Mouse (Mus musculus) MEL (cell line): ENCODE measurements around the gene Fndc10. TPM values are rescaled to one million over a fixed set of nuclear protein-coding genes. Genes with fewer than 3 reads are reported as not detected.

Experiments used
- DNase-seq: peaks from one replicate; pipeline ENCODE4 v3.0.0; 2011; ENCODE audit warnings: low read depth, low spot score
- H3K27ac ChIP-seq: 2 replicates; pipeline ENCODE4 v1.5.1; 2012; ENCODE audit warnings: low read depth, mild to moderate bottlenecking, control low read depth, low read length, moderate library complexity; ENCODE audit not compliant: control insufficient read depth
- H3K27me3 ChIP-seq, 2 experiments: fragments of 150-350 bp in 1 of 2; sonication (generic) in 1 of 2; 2 replicates each; pipeline ENCODE4 v1.6.1; 2012; ENCODE audit warnings: low read length in 2 of 2, mild to moderate bottlenecking in 2 of 2, improper control_type of control experiment in 1 of 2, moderate library complexity in 1 of 2; ENCODE audit not compliant: insufficient read depth in 2 of 2, control insufficient read depth in 1 of 2
- H3K36me3 ChIP-seq, 2 experiments: 2 replicates each; pipeline ENCODE4 v1.6.1; 2012 to 2014; ENCODE audit warnings: low read length in 2 of 2, improper control_type of control experiment in 1 of 2, inconsistent platforms in 1 of 2, mild to moderate bottlenecking in 1 of 2; ENCODE audit not compliant: insufficient read depth in 2 of 2, control insufficient read depth in 1 of 2
- H3K4me1 ChIP-seq, 2 experiments: fragments of 150-350 bp in 1 of 2; sonication (generic) in 1 of 2; 2 replicates each; pipeline ENCODE4 v1.6.1; 2012; ENCODE audit warnings: low read length in 2 of 2, improper control_type of control experiment in 1 of 2, mild to moderate bottlenecking in 1 of 2; ENCODE audit not compliant: insufficient read depth in 2 of 2, control insufficient read depth in 1 of 2
- H3K4me3 ChIP-seq, 2 experiments: fragments of 150-350 bp in 1 of 2; sonication (generic) in 1 of 2; 2 replicates each; pipeline ENCODE4 v1.5.1; 2012; ENCODE audit warnings: low read depth in 2 of 2, low read length in 2 of 2, mild to moderate bottlenecking in 2 of 2, moderate library complexity in 2 of 2, control low read depth in 1 of 2, improper control_type of control experiment in 1 of 2; ENCODE audit not compliant: control insufficient read depth in 1 of 2, insufficient read depth in 1 of 2
- H3K79me2 ChIP-seq: 2 replicates; pipeline ENCODE4 v1.6.1; 2012; ENCODE audit warnings: mild to moderate bottlenecking, low read length, moderate library complexity; ENCODE audit not compliant: control insufficient read depth, poor library complexity, insufficient read depth
- H3K9ac ChIP-seq: 2 replicates; pipeline ENCODE4 v1.6.1; 2012; ENCODE audit warnings: low read depth, mild to moderate bottlenecking, control low read depth, low read length, moderate library complexity; ENCODE audit not compliant: control insufficient read depth, poor library complexity, severe bottlenecking
- H3K9me3 ChIP-seq: fragments of 150-350 bp; sonication (generic); replicated peaks from 2 replicates; pipeline ENCODE4 v1.6.1; 2012; ENCODE audit warnings: mild to moderate bottlenecking, low read length, improper control_type of control experiment, moderate library complexity; ENCODE audit not compliant: insufficient read depth
- BHLHE40 ChIP-seq: IDR thresholded peaks from 2 replicates; pipeline ENCODE4 v1.6.1; 2012; ENCODE audit warnings: low read depth, mild to moderate bottlenecking, inconsistent platforms, low read length, improper control_type of control experiment, borderline replicate concordance
- CHD1 ChIP-seq: IDR thresholded peaks from 2 replicates; pipeline ENCODE4 v1.6.1; 2012; ENCODE audit warnings: low read depth, mild to moderate bottlenecking, inconsistent platforms, low read length, improper control_type of control experiment
- CHD2 ChIP-seq: IDR thresholded peaks from 2 replicates; pipeline ENCODE4 v1.6.1; 2011; ENCODE audit warnings: low read length, improper control_type of control experiment
- CTCF ChIP-seq, 3 experiments: IDR thresholded peaks in 2 of 3; conservative IDR thresholded peaks in 1 of 3; 2 replicates each; pipeline ENCODE4 v1.5.1; 2011 to 2012; ENCODE audit warnings: low read length in 3 of 3, low read depth in 2 of 3, mild to moderate bottlenecking in 2 of 3, improper control_type of control experiment in 1 of 3, inconsistent platforms in 1 of 3, mixed read lengths in 1 of 3, moderate library complexity in 1 of 3; ENCODE audit not compliant: control insufficient read depth in 1 of 3, insufficient read depth in 1 of 3, poor library complexity in 1 of 3, severe bottlenecking in 1 of 3
- E2F4 ChIP-seq: IDR thresholded peaks from 2 replicates; pipeline ENCODE4 v1.6.1; 2011; ENCODE audit warnings: low read depth, low read length, improper control_type of control experiment, borderline replicate concordance
- ELF1 ChIP-seq: IDR thresholded peaks from 2 replicates; pipeline ENCODE4 v1.6.1; 2014; ENCODE audit warnings: low read depth, mild to moderate bottlenecking, inconsistent platforms, low read length, improper control_type of control experiment, moderate library complexity
- EP300 ChIP-seq, 2 experiments: IDR thresholded peaks; 2 replicates each; pipeline ENCODE4 v1.6.1; 2011; ENCODE audit warnings: improper control_type of control experiment in 2 of 2, low read length in 2 of 2, low read depth in 1 of 2, mild to moderate bottlenecking in 1 of 2
- ETS1 ChIP-seq: IDR thresholded peaks from 2 replicates; pipeline ENCODE4 v1.6.1; 2012; ENCODE audit warnings: low read depth, mild to moderate bottlenecking, inconsistent platforms, low read length, improper control_type of control experiment, moderate library complexity
- GABPA ChIP-seq: IDR thresholded peaks from 2 replicates; pipeline ENCODE4 v1.6.1; 2012; ENCODE audit warnings: low read depth, mild to moderate bottlenecking, inconsistent platforms, low read length, improper control_type of control experiment, moderate library complexity
- GATA1 ChIP-seq: IDR thresholded peaks from 2 replicates; pipeline ENCODE4 v1.6.1; 2011; ENCODE audit warnings: low read depth, low read length, improper control_type of control experiment
- HCFC1 ChIP-seq: IDR thresholded peaks from 2 replicates; pipeline ENCODE4 v1.6.1; 2012; ENCODE audit warnings: low read depth, mild to moderate bottlenecking, inconsistent platforms, low read length, improper control_type of control experiment, moderate library complexity
- JUND ChIP-seq: IDR thresholded peaks from 2 replicates; pipeline ENCODE4 v1.6.1; 2011; ENCODE audit warnings: low read depth, mild to moderate bottlenecking, improper control_type of control experiment, low read length
- MAFK ChIP-seq: IDR thresholded peaks from 2 replicates; pipeline ENCODE4 v1.6.1; 2011; ENCODE audit warnings: low read depth, mild to moderate bottlenecking, low read length, improper control_type of control experiment, borderline replicate concordance
- MAX ChIP-seq: IDR thresholded peaks from 2 replicates; pipeline ENCODE4 v1.6.1; 2011; ENCODE audit warnings: low read length, improper control_type of control experiment
- MAZ ChIP-seq: IDR thresholded peaks from 2 replicates; pipeline ENCODE4 v1.6.1; 2012; ENCODE audit warnings: low read depth, mild to moderate bottlenecking, inconsistent platforms, low read length, improper control_type of control experiment
- MEF2A ChIP-seq: IDR thresholded peaks from 2 replicates; pipeline ENCODE4 v1.6.1; 2014; ENCODE audit warnings: low read depth, mild to moderate bottlenecking, inconsistent platforms, low read length, improper control_type of control experiment; ENCODE audit not compliant: poor library complexity, insufficient replicate concordance, severe bottlenecking; ENCODE audit errors: extremely low read depth
- MXI1 ChIP-seq: IDR thresholded peaks from 2 replicates; pipeline ENCODE4 v1.6.1; 2011; ENCODE audit warnings: mild to moderate bottlenecking, low read depth, low read length, improper control_type of control experiment
- MYB ChIP-seq: IDR thresholded peaks from 2 replicates; pipeline ENCODE4 v1.6.1; 2011; ENCODE audit warnings: mild to moderate bottlenecking, low read depth, low read length, improper control_type of control experiment
- MYC ChIP-seq: IDR thresholded peaks from 2 replicates; pipeline ENCODE4 v1.6.1; 2011; ENCODE audit warnings: low read depth, mild to moderate bottlenecking, low read length, improper control_type of control experiment, moderate library complexity
- NRF1 ChIP-seq: IDR thresholded peaks from 2 replicates; pipeline ENCODE4 v1.6.1; 2014; ENCODE audit warnings: low read depth, mild to moderate bottlenecking, inconsistent platforms, low read length, improper control_type of control experiment, moderate library complexity; ENCODE audit not compliant: poor library complexity, insufficient read depth, severe bottlenecking
- POLR2A ChIP-seq, 2 experiments: IDR thresholded peaks; 2 replicates each; pipeline ENCODE4 v1.6.1; 2011 to 2012; ENCODE audit warnings: low read length in 2 of 2, mild to moderate bottlenecking in 2 of 2, control low read depth in 1 of 2, improper control_type of control experiment in 1 of 2, low read depth in 1 of 2, moderate library complexity in 1 of 2; ENCODE audit not compliant: control insufficient read depth in 1 of 2, insufficient read depth in 1 of 2, poor library complexity in 1 of 2
- POLR2AphosphoS2 ChIP-seq: IDR thresholded peaks from 2 replicates; pipeline ENCODE4 v1.6.1; 2011; ENCODE audit warnings: low read length, improper control_type of control experiment
- POLR2AphosphoS5 ChIP-seq: IDR thresholded peaks from 2 replicates; pipeline ENCODE4 v1.6.1; 2012; ENCODE audit warnings: low read depth, borderline replicate concordance, mild to moderate bottlenecking, inconsistent platforms, low read length, moderate library complexity, mixed read lengths
- RAD21 ChIP-seq: IDR thresholded peaks from 2 replicates; pipeline ENCODE4 v1.6.1; 2011; ENCODE audit warnings: mild to moderate bottlenecking, low read depth, low read length, improper control_type of control experiment
- SIN3A ChIP-seq: IDR thresholded peaks from 2 replicates; pipeline ENCODE4 v1.6.1; 2012; ENCODE audit warnings: low read length, improper control_type of control experiment, inconsistent platforms
- SMC3 ChIP-seq: IDR thresholded peaks from 2 replicates; pipeline ENCODE4 v1.6.1; 2011; ENCODE audit warnings: low read depth, low read length, improper control_type of control experiment
- TBP ChIP-seq: IDR thresholded peaks from 2 replicates; pipeline ENCODE4 v1.8.0; 2011; ENCODE audit warnings: low read depth, low read length, improper control_type of control experiment
- TCF12 ChIP-seq: IDR thresholded peaks from 2 replicates; pipeline ENCODE4 v1.6.1; 2014; ENCODE audit warnings: low read depth, mild to moderate bottlenecking, inconsistent platforms, low read length, improper control_type of control experiment, moderate library complexity
- UBTF ChIP-seq: IDR thresholded peaks from 2 replicates; pipeline ENCODE4 v1.6.1; 2012; ENCODE audit warnings: low read depth, mild to moderate bottlenecking, inconsistent platforms, low read length, improper control_type of control experiment, moderate library complexity, borderline replicate concordance; ENCODE audit not compliant: insufficient read depth
- USF1 ChIP-seq: IDR thresholded peaks from 2 replicates; pipeline ENCODE4 v1.6.1; 2014; ENCODE audit warnings: low read depth, mild to moderate bottlenecking, inconsistent platforms, low read length, improper control_type of control experiment, moderate library complexity
- USF2 ChIP-seq, 2 experiments: IDR thresholded peaks; 2 replicates each; pipeline ENCODE4 v1.6.1; 2011 to 2012; ENCODE audit warnings: improper control_type of control experiment in 2 of 2, low read length in 2 of 2, borderline replicate concordance in 1 of 2, inconsistent platforms in 1 of 2, low read depth in 1 of 2, mild to moderate bottlenecking in 1 of 2; ENCODE audit not compliant: insufficient read depth in 1 of 2
- ZC3H11A ChIP-seq: IDR thresholded peaks from 2 replicates; pipeline ENCODE4 v1.6.1; 2012; ENCODE audit warnings: low read depth, mild to moderate bottlenecking, inconsistent platforms, low read length, improper control_type of control experiment
- ZKSCAN1 ChIP-seq: IDR thresholded peaks from 2 replicates; pipeline ENCODE4 v1.6.1; 2012; ENCODE audit warnings: low read depth, mild to moderate bottlenecking, inconsistent platforms, low read length, improper control_type of control experiment, moderate library complexity
- ZMIZ1 ChIP-seq: IDR thresholded peaks from 2 replicates; pipeline ENCODE4 v1.6.1; 2012; ENCODE audit warnings: low read depth, mild to moderate bottlenecking, inconsistent platforms, low read length, improper control_type of control experiment, moderate library complexity
- ZNF384 ChIP-seq: IDR thresholded peaks from 2 replicates; pipeline ENCODE4 v1.6.1; 2012; ENCODE audit warnings: low read depth, mild to moderate bottlenecking, inconsistent platforms, low read length, improper control_type of control experiment
- polyA plus RNA-seq, 2 experiments: library from polyadenylated mRNA; stranded (reverse) in 1 of 2; unstranded in 1 of 2; fragments of >175 nt in 1 of 2; fragments of >200 nt in 1 of 2; gene quantifications; 2 replicates each; pipeline versions ENCODE4 v1.2.1 to v1.2.4; 2012; ENCODE audit warnings: low replicate concordance in 2 of 2, low read depth in 1 of 2; ENCODE audit not compliant: insufficient read length in 2 of 2, insufficient read depth in 1 of 2, missing spikeins in 1 of 2
- total RNA-seq: library from RNA; depleted of rRNA; stranded (reverse); fragments of 300-350 nt; gene quantifications from 2 replicates; pipeline ENCODE4 v1.2.3, GENCODE M21; 2012

Gene Fndc10
- total and polyA plus RNA-seq, 3 experiments: 2.6 to 5.9 TPM; not detected in 1

DNA sequence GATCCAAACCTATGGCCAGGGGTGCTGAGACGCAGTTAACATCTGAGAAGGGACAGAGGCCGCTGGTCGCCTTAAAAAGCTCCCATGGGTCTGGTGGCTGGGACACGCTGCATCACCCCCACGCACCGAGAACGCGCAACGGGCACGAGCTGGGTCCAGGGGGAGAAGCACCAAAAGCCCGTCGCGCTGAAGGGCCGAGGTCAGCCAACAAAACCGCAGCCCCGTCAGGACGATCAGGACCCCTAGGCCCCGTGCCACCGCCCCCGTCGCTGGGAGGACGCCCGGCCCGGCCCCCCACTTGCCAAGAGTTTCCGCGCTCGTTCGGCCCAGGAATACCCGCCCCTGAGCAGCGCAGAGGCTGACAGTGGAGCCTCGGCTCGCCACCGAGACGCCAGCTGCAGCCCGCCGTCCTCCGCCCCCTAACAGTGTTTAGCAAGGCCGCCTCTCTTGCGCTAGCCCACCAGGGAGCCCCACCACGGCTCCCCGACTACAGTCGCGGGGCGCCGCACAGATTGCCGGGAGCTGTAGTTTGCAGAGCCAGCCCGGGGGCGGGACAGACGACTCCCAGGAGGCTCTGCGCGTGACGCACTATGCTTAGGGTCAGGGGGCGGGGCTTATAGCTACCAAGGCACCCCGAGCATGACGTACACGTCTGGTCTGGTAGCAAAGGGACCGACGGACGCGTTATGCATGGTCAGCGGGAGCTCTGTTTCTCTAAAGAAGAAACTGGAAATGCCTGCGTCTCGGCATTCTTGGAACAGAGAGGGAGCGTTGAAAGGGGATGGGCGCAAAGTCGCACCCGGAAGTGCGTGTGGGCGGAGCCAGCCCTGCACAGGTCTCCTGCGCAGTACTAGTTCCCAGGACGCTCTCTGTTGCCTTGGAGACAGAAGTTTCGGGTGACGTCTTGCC lies 25.2 kb upstream of the Fndc10 start, which contains the start of gene Mib2:
Gene Mib2, minus strand, starts transcription at position 510 of the 909 bp plus-strand sequence.
- no peaks in the 10 kb centered on the region for H3K9me3 ChIP-seq
- H3K79me2 ChIP-seq: peaks cover 5% of the 10 kb centered on the region; the same call in 1 of the 2 replicates
- no peaks in the 10 kb centered on the region for H3K27me3 ChIP-seq
- H3K27ac ChIP-seq: peak within 1 kb of the TSS; percentile 77
- peaks cover 0 to 2% of the 10 kb centered on the region in 2 experiments; a peak in 1 of 4 replicates for H3K36me3 ChIP-seq
- peaks cover 2 to 3% of the 10 kb centered on the region in 2 experiments; a peak in 1 of 4 replicates for H3K4me1 ChIP-seq
- H3K9ac ChIP-seq: peak within 1 kb of the TSS; percentile 85
- H3K4me3 ChIP-seq: peak within 1 kb of the TSS; percentile 93 to 98
- peak; percentile 98 for DNase-seq
- peak; percentile 21; the same call in 1 of the 2 replicates for TF ChIP-seq CHD2
- no peak for TF ChIP-seq JUND
- TF ChIP-seq GABPA: no peak
- no peak for TF ChIP-seq ZKSCAN1
- no peak for TF ChIP-seq SMC3
- peak; percentile 100 for TF ChIP-seq ELF1
- peak; percentile 71 for TF ChIP-seq ETS1
- TF ChIP-seq MAZ: peak; percentile 90
- peak; percentile 80 for TF ChIP-seq NRF1
- TF ChIP-seq ZNF384: no peak
- TF ChIP-seq USF1: peak; percentile 65
- no peak for TF ChIP-seq POLR2AphosphoS2
- no peak for TF ChIP-seq E2F4
- TF ChIP-seq GATA1: no peak
- TF ChIP-seq TCF12: peak; percentile 52
- TF ChIP-seq MAFK: no peak
- TF ChIP-seq TBP: no peak
- no peak for TF ChIP-seq EP300 (IDR thresholded peaks at IDR 0.05; ENCODE audit: low read depth in 1 of 2, low read length in 2 of 2)
- TF ChIP-seq POLR2AphosphoS5: no peak
- no peak for TF ChIP-seq RAD21
- peak; percentile 94 for TF ChIP-seq HCFC1
- peak; percentile 95 for TF ChIP-seq MXI1
- TF ChIP-seq POLR2A (IDR thresholded peaks at IDR 0.05; ENCODE audit: control insufficient read depth in 1 of 2, insufficient read depth in 1 of 2, low read depth in 1 of 2, low read length in 2 of 2, poor library complexity in 1 of 2): peak; percentile 50 to 63; a peak in 2 of 4 replicates
- TF ChIP-seq MEF2A: no peak
- TF ChIP-seq ZC3H11A: no peak
- peak; percentile 57 for TF ChIP-seq MYC
- TF ChIP-seq BHLHE40: no peak
- no peak for TF ChIP-seq USF2 (IDR thresholded peaks at IDR 0.05; ENCODE audit: borderline replicate concordance in 1 of 2, insufficient read depth in 1 of 2, low read depth in 1 of 2, low read length in 2 of 2)
- peak; percentile 100 for TF ChIP-seq SIN3A
- no peak for TF ChIP-seq MYB
- no peak; the same call in none of the 2 replicates for TF ChIP-seq MAX
- no peak for TF ChIP-seq CTCF (IDR thresholded peaks at IDR 0.05 in 2 of 3, conservative IDR thresholded peaks at IDR 0.05 in 1 of 3; ENCODE audit: control insufficient read depth in 1 of 3, insufficient read depth in 1 of 3, low read depth in 2 of 3, low read length in 3 of 3, poor library complexity in 1 of 3, severe bottlenecking in 1 of 3)
- TF ChIP-seq CHD1: no peak
- TF ChIP-seq ZMIZ1: no peak
- TF ChIP-seq UBTF: no peak
